Mouse (Mus musculus) sigmoid colon, adult 10 weeks (tissue): ENCODE measurements around the gene Bsdc1. TPM values are rescaled to one million over a fixed set of nuclear protein-coding genes. Genes with fewer than 3 reads are reported as not detected.

Source experiments
- polyA plus RNA-seq: library from polyadenylated mRNA; stranded (reverse); fragments of 350-450 nt; fragmentation: Illumina TruSeq; extraction: RNeasy Lipid Tissue Mini Kit (QIAGEN cat#74804); gene quantifications from one replicate; pipeline ENCODE4 v1.2.3, GENCODE M21; 2014; ENCODE audit warnings: low read depth, low replicate concordance

Gene Bsdc1
- 20.9 TPM for polyA plus RNA-seq

GRCm38 (mm10) chr4:129461183-129461960 is at the start of gene Bsdc1:
Bsdc1 (plus strand) TSS chr4:129461581.

GRCm38 (mm10) chr4:129440340-129441063 is 20.9 kb upstream of the Bsdc1 start, which contains the start of gene Zbtb8b:
Zbtb8b (minus strand) TSS chr4:129440853.

GRCm38 (mm10) chr4:129490972-129491880 is 29.8 kb downstream of the Bsdc1 start, which contains the start of the genes Tssk3 and Fam229a:
Tssk3 (minus strand) TSS chr4:129491022.
Fam229a (plus strand) TSS chr4:129491190.

GRCm38 (mm10) chr4:129513086-129513767 is 51.8 kb downstream of the Bsdc1 start, which contains the start of gene Marcksl1:
Marcksl1 (plus strand) TSS chr4:129513581.

Other genes starting within 250 kb of the Bsdc1 start
- 16.0 TPM for gene C77080, start 200.2 kb upstream of the Bsdc1 start, polyA plus RNA-seq
- 2.7 TPM for gene Sync, start 174.0 kb upstream of the Bsdc1 start, polyA plus RNA-seq
- gene Rbbp4, start 126.2 kb upstream of the Bsdc1 start, polyA plus RNA-seq, result 146 TPM
- gene Zbtb8os, start 125.9 kb upstream of the Bsdc1 start, polyA plus RNA-seq, result 137 TPM
- 4.0 TPM for gene Zbtb8a, start 83.5 kb upstream of the Bsdc1 start, polyA plus RNA-seq
- gene Zbtb8b, start 20.7 kb upstream of the Bsdc1 start, polyA plus RNA-seq, result not detected
- not detected for gene Tssk3, start 29.4 kb downstream of the Bsdc1 start, polyA plus RNA-seq
- not detected for gene Fam229a, start 29.6 kb downstream of the Bsdc1 start, polyA plus RNA-seq
- gene Marcksl1, start 52.0 kb downstream of the Bsdc1 start, polyA plus RNA-seq, result 15.8 TPM
- 77.8 TPM for gene Hdac1, start 81.1 kb downstream of the Bsdc1 start, polyA plus RNA-seq
- gene Lck, start 112.1 kb downstream of the Bsdc1 start, polyA plus RNA-seq, result 0.28 TPM
- not detected for gene Fam167b, start 117.0 kb downstream of the Bsdc1 start, polyA plus RNA-seq
- gene Eif3i, start 139.1 kb downstream of the Bsdc1 start, polyA plus RNA-seq, result 24.2 TPM
- gene Tmem234, start 139.1 kb downstream of the Bsdc1 start, polyA plus RNA-seq, result 65.5 TPM
- not detected for gene Dcdc2b, start 152.7 kb downstream of the Bsdc1 start, polyA plus RNA-seq
- gene Iqcc, start 157.5 kb downstream of the Bsdc1 start, polyA plus RNA-seq, result 10.8 TPM
- gene Ccdc28b, start 162.4 kb downstream of the Bsdc1 start, polyA plus RNA-seq, result 4.7 TPM
- gene Txlna, start 179.5 kb downstream of the Bsdc1 start, polyA plus RNA-seq, result 14.2 TPM
- gene Kpna6, start 211.2 kb downstream of the Bsdc1 start, polyA plus RNA-seq, result 35.6 TPM
- 1.3 TPM for gene Tmem39b, start 235.3 kb downstream of the Bsdc1 start, polyA plus RNA-seq